Mouse (Mus musculus): Measurements from ENCODE around the gene Cxcl1. TPM values are rescaled to one million over a fixed set of nuclear protein-coding genes. Genes with fewer than 3 reads are reported as not detected.

Cxcl1 gene
- polyA plus RNA-seq, 1 experiment from 2014 or later, result 0.64 TPM

DNA sequence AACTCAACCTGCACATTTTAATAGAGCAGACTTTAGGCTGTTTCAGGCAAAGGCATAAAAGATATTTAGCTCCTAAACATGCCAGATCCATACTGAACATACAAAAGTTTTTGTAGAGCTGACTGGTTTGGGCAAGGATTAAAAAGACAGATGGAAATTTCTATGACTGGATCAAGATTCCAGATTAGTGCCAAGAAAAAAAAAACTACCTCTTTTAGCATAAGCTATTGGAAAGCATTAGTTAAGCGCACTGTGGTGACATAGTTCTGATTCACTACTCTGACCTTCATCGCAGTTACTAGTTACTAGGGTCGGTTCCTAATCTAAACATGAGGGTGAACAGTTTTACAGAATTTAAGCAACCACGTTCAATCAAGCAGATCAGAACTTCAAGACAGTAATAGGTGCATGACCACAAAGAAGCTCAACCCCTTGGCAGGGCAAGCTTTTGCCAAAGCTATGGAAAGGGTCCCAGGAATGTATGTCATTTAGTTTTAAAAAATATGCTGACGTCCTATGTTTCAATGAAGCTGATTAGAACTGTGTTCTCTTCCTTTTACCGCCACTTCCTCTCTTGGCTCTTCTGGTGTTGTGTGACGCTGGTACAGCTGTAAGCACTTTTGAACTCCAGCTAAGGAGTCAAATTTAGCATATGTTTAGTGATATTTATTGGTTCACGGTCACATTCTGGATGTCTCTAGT is 14.4 kb upstream of the Cxcl1 start:
- Histone ChIP-seq H3K4me1 (no peaks in the 10 kb centered on the region), H3K9me3 (replicated peaks) (no peaks in the 10 kb centered on the region), H3K36me3 (no peaks in the 10 kb centered on the region), H3K27me3 (ENCODE audit: low read depth, poor library complexity, severe bottlenecking) (no peaks in the 10 kb centered on the region), H3K27ac (no peak overlapping the region), H3K4me3 (no peak overlapping the region)
- DNase-seq (ENCODE audit: low spot score), result no peak
- WGBS, result 86% methylated on average over 8 of the region's 8 CpGs

DNA sequence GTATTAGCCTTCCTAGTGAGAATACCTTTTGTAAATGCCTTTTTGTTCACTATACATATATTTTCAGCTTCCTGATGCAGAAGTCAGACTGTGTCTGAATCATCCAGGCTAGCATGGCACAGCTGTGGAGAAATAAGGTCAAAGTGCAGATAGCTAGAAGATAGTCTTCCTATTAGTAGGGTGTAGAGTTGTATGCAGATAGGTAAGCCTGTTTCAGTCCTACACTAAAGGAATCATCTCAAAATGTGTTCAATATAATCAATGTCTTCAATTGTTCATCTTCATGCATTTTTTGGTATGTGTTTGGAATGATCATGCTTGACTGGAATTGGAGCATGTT is 13.9 kb upstream of the Cxcl1 start:
- no peak overlapping the region for H3K27ac ChIP-seq
- H3K27me3 ChIP-seq (ENCODE audit: low read depth, poor library complexity, severe bottlenecking), result no peaks in the 10 kb centered on the region
- no peaks in the 10 kb centered on the region for H3K36me3 ChIP-seq
- H3K4me1 ChIP-seq, result no peaks in the 10 kb centered on the region
- no peak for DNase-seq (ENCODE audit: low spot score)
- H3K9me3 ChIP-seq (replicated peaks), result no peaks in the 10 kb centered on the region
- H3K4me3 ChIP-seq, result no peak overlapping the region

DNA sequence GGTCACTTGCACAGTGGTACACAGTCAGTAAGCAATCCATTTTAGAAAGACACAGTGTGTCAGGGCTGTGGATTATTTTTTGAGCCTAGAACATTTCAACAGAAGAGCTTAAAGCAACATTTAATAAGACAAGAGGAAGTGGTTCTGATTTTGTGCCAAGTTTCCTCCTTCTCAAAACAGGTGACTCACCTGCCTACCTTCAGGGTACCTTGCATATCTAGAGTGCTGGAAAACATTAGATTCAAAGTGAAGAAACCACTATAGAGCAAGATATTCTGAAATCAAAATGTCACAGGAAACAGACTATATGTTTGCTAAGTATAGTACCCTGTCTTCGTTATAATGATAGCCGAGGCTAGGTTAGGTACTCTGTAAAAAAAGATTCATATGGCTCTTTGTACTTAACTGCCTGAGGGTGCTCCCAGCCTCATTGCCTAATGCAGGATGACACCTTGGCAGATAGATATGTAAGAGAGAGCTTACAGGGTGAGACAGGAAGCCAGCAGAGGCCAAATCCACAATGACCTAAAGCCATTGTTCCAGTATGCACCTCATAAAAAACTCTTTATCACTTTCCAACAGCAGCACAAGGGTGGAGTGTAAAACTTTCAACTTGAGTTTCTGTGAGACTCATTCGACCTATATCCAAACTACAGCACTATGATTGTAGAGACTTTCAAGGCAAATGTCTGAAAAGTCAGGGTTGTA is 11.6 kb upstream of the Cxcl1 start:
- no peaks in the 10 kb centered on the region for H3K4me1 ChIP-seq
- H3K9me3 ChIP-seq (replicated peaks), result no peaks in the 10 kb centered on the region
- DNase-seq (ENCODE audit: low spot score), result no peak
- H3K36me3 ChIP-seq, result no peaks in the 10 kb centered on the region
- no peak overlapping the region for H3K27ac ChIP-seq
- H3K4me3 ChIP-seq, result no peak overlapping the region
- WGBS, result 84% methylated on average over 3 of the region's 3 CpGs
- H3K27me3 ChIP-seq (ENCODE audit: low read depth, poor library complexity, severe bottlenecking), result no peaks in the 10 kb centered on the region

DNA sequence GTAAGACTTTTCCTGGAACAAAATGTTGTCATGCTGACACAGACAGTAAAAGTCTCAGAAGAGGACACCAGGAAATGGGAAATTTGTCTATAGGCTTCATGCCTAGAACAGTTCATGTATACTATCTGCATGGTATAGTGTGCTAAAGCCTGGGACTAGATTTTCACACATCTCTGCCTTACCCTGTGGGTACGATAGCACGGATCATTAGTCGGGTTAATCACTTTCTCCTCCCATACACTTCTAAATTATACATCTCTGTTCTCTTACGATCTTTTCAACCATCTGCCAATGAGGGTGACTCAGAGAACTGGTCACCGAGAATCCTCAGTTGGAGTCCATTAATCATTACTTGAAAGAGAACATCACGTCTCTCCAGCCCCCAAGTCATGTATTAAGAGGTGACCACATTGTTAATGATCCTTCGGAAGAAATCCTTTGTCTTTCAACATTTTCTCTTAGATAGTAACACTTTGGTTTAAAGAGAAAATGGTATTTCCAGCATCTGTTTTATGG is 10.6 kb upstream of the Cxcl1 start:
- H3K4me1 ChIP-seq, result no peaks in the 10 kb centered on the region
- no peaks in the 10 kb centered on the region for H3K36me3 ChIP-seq
- H3K27ac ChIP-seq, result no peak overlapping the region
- 84% methylated on average over 7 of the region's 7 CpGs for WGBS
- no peak for DNase-seq (ENCODE audit: low spot score)
- no peaks in the 10 kb centered on the region for H3K27me3 ChIP-seq (ENCODE audit: low read depth, poor library complexity, severe bottlenecking)
- no peaks in the 10 kb centered on the region for H3K9me3 ChIP-seq (replicated peaks)
- no peak overlapping the region for H3K4me3 ChIP-seq

- no peak for DNase-seq (ENCODE audit: low spot score)
- 92% methylated on average over 4 of the region's 4 CpGs for WGBS
- no peaks in the 10 kb centered on the region for H3K27me3 ChIP-seq (ENCODE audit: low read depth, poor library complexity, severe bottlenecking)
- H3K4me3 ChIP-seq, result no peak overlapping the region
- H3K27ac ChIP-seq, result no peak overlapping the region
- H3K4me1 ChIP-seq, result no peaks in the 10 kb centered on the region
- H3K36me3 ChIP-seq, result no peaks in the 10 kb centered on the region
- no peaks in the 10 kb centered on the region for H3K9me3 ChIP-seq (replicated peaks)
Measured at GRCm38 (mm10) chr5:90881021-90881420, 10.0 kb upstream of the Cxcl1 start.

DNA sequence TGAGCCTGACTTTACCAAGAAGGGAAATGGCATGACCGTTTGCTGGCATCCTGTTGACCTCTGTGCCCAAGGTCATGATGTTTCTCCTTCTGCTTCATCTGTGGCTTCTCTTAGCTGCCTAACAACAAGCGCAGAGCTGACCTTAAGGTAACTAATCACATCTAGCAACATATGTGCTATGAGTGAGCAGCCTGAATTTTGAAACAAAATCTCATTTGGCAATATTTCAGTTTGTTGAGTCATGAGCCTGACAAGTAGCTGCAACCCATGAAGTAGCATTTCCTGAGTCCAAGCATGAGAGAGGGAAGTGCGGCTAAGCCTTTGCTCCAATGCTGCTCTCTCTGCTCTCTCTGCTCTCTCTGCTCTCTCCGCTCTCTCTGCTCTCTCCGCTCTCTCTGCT is 9.4 kb upstream of the Cxcl1 start:
- no peaks in the 10 kb centered on the region for H3K9me3 ChIP-seq (replicated peaks)
- 92% methylated on average over 5 of the region's 5 CpGs for WGBS
- H3K36me3 ChIP-seq, result no peaks in the 10 kb centered on the region
- no peaks in the 10 kb centered on the region for H3K4me1 ChIP-seq
- no peaks in the 10 kb centered on the region for H3K27me3 ChIP-seq (ENCODE audit: low read depth, poor library complexity, severe bottlenecking)
- no peak overlapping the region for H3K27ac ChIP-seq
- no peak overlapping the region for H3K4me3 ChIP-seq
- DNase-seq (ENCODE audit: low spot score), result no peak

DNA sequence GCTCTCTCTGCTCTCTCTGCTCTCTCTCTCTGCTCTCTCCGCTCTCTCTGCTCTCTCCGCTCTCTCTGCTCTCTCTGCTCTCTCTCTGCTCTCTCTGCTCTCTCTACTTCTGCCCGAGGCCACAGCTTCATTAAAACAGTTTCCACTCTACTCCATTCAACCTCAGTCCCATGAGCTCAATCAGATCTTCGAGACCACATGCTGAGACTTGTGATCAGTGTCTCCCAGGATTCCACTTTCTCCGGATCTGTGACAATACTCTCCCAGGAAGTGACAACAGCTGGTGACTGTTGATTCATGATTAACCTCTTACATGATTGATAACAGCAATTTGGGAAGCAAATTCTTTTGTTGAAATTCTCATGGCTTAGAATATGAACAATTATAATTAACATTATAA is 8.9 kb upstream of the Cxcl1 start:
- Histone ChIP-seq H3K4me3 (no peak overlapping the region), H3K9me3 (replicated peaks) (no peaks in the 10 kb centered on the region), H3K27ac (no peak overlapping the region), H3K4me1 (no peaks in the 10 kb centered on the region), H3K36me3 (no peaks in the 10 kb centered on the region), H3K27me3 (ENCODE audit: low read depth, poor library complexity, severe bottlenecking) (no peaks in the 10 kb centered on the region)
- no peak for DNase-seq (ENCODE audit: low spot score)
- 90% methylated on average over 5 of the region's 5 CpGs for WGBS

DNA sequence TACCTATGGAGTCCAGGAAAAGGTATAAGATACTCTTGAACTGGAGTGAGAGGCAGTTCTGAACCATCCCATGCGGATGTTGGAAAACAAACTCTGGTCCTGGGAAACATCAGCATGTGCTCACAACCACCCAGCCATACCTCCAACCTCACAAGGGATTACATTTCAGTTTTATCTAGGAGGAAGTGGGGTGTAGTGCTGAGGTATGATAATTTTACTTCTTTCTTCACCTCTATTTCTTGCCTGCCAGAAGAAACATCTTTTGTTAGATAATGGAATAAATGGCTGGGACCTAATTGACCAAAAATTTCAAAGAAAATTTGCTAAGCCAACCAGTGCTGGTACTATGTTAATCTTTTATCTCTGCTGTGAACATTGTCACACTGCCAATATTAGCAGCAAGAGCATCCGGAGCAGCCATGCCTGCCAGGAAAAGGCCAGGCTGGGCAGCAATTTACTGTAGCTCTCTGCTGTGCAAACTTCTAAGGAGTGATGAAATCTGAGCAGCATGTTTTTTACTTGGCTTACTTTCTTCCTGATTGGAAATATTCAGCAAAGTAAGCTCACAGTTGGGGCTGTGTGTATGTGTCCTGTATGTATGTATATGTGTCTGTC is 6.3 kb upstream of the Cxcl1 start:
- Histone ChIP-seq H3K4me1 (no peaks in the 10 kb centered on the region), H3K9me3 (replicated peaks) (no peaks in the 10 kb centered on the region), H3K27ac (no peak overlapping the region), H3K36me3 (no peaks in the 10 kb centered on the region), H3K4me3 (no peak overlapping the region), H3K27me3 (ENCODE audit: low read depth, poor library complexity, severe bottlenecking) (0 out of 2 replicates have a peak, but pooled peaks cover 4% of the 10 kb centered on the region)
- WGBS, result 75% methylated on average over 2 of the region's 2 CpGs
- DNase-seq (ENCODE audit: low spot score), result no peak

DNA sequence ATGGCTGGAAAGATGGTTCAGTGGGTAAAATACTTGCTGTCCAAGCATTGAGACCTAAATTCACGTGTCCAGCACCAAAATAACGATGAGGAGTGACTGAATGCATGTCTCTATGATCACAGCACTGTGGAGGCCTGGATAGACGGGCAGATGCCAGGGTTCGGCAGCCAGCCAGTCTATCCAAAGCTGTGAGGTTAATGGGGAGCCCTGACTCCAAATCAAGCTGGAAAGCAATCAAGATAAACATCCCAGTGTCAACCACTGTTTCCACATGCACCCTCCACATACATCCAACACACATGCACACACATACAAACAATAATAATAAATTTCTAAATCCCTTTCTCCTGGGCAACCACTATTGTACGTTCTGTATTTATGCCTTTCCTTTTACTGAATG is 2.4 kb upstream of the Cxcl1 start:
- no peaks in the 10 kb centered on the region for H3K9me3 ChIP-seq (replicated peaks)
- no peak overlapping the region for H3K4me3 ChIP-seq
- H3K27me3 ChIP-seq (ENCODE audit: low read depth, poor library complexity, severe bottlenecking), result peaks cover 17% of the 10 kb centered on the region
- no peak overlapping the region for H3K27ac ChIP-seq
- peaks cover 10% of the 10 kb centered on the region for H3K4me1 ChIP-seq
- no peak for DNase-seq (ENCODE audit: low spot score)
- no peaks in the 10 kb centered on the region for H3K36me3 ChIP-seq
- 80% methylated on average over 5 of the region's 5 CpGs for WGBS

- Histone ChIP-seq H3K27ac (peak overlapping the region; percentile 79), H3K27me3 (ENCODE audit: low read depth, poor library complexity, severe bottlenecking) (peaks cover 17% of the 10 kb centered on the region), H3K36me3 (no peaks in the 10 kb centered on the region), H3K4me3 (peak overlapping the region; percentile 60), H3K9me3 (replicated peaks) (no peaks in the 10 kb centered on the region), H3K4me1 (peaks cover 10% of the 10 kb centered on the region)
- WGBS, result 31% methylated on average over 10 of the region's 10 CpGs
- DNase-seq (ENCODE audit: low spot score), result no peak
Measured at GRCm38 (mm10) chr5:90891464-90891813, 398 bp downstream of the Cxcl1 start.

DNA sequence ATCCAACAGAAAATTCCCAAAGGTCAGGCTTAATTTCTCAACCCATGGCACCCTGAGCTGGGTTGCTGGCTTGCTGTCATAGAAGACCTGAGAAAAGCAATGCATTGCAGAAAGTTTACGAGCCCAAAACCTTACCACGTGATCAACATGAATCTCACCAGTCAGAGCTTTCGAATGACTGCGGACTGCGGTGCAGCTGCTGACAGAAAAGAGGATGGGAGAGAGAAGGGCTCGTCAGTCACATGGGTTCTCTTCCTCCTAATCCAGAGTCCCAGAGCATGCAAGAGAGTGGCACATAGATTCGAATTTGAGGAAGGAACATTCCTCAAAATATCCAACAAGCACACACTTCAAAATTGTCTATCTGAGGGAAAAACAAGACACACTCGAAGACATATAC is 3.2 kb downstream of the Cxcl1 start:
- no peaks in the 10 kb centered on the region for H3K36me3 ChIP-seq
- no peak overlapping the region for H3K27ac ChIP-seq
- no peak overlapping the region for H3K4me3 ChIP-seq
- no peak for DNase-seq (ENCODE audit: low spot score)
- H3K27me3 ChIP-seq (ENCODE audit: low read depth, poor library complexity, severe bottlenecking), result peaks cover 15% of the 10 kb centered on the region
- 81% methylated on average over 8 of the region's 8 CpGs for WGBS
- peaks cover 10% of the 10 kb centered on the region for H3K4me1 ChIP-seq
- no peaks in the 10 kb centered on the region for H3K9me3 ChIP-seq (replicated peaks)

- no peak for DNase-seq (ENCODE audit: low spot score)
- 83% methylated on average over 3 of the region's 3 CpGs for WGBS
- Histone ChIP-seq H3K9me3 (replicated peaks) (no peaks in the 10 kb centered on the region), H3K27me3 (ENCODE audit: low read depth, poor library complexity, severe bottlenecking) (no peaks in the 10 kb centered on the region), H3K4me1 (0 out of 2 replicates have a peak, but pooled peaks cover under 1% of the 10 kb centered on the region), H3K4me3 (no peak overlapping the region), H3K36me3 (no peaks in the 10 kb centered on the region), H3K27ac (no peak overlapping the region)
Measured at GRCm38 (mm10) chr5:90897429-90897828, 6.4 kb downstream of the Cxcl1 start.

DNA sequence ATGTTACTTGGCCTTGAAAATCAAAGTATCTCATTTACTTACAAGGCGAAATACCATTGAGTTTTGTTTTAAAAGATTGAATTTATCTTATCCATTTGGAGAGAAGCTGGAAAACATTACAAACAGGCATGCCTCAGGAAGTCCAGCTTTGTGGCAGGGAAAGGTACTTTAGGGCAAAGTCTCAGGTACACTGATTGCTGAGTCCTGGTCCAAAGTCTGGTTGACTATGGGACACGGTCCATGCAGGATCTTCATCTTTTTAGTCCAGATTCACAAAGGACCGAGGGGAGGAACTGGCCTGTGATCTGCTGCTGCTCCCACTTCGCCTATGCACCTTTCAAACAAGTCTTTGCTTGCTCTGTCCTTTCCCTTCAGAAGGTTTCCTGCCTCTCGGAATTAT is 8.3 kb downstream of the Cxcl1 start:
- H3K27me3 ChIP-seq (ENCODE audit: low read depth, poor library complexity, severe bottlenecking), result peaks cover 10% of the 10 kb centered on the region
- H3K4me3 ChIP-seq, result no peak overlapping the region
- DNase-seq (ENCODE audit: low spot score), result no peak
- H3K36me3 ChIP-seq, result no peaks in the 10 kb centered on the region
- 80% methylated on average over 5 of the region's 5 CpGs for WGBS
- peaks cover 15% of the 10 kb centered on the region for H3K4me1 ChIP-seq
- H3K9me3 ChIP-seq (replicated peaks), result no peaks in the 10 kb centered on the region
- H3K27ac ChIP-seq, result no peak overlapping the region

Measured in limb, embryonic 10.5 days (tissue).